Mouse (Mus musculus) CH12.LX (cell line): Measurements from ENCODE around the gene Anks3. TPM values are rescaled to one million over a fixed set of nuclear protein-coding genes. Genes with fewer than 3 reads are reported as not detected.

Experiments used
- DNase-seq: peaks from one replicate; pipeline ENCODE4 v3.0.0-alpha.2; 2013; ENCODE audit errors: extremely low read depth
- H3K27ac ChIP-seq: 2 replicates; pipeline ENCODE4 v1.5.1; 2012; ENCODE audit warnings: low read depth, mild to moderate bottlenecking, control low read depth, moderate library complexity; ENCODE audit not compliant: insufficient read depth
- H3K27me3 ChIP-seq: replicated peaks from 2 replicates; pipeline ENCODE3; 2012; ENCODE audit warnings: inconsistent platforms
- H3K36me3 ChIP-seq, 2 experiments: replicated peaks in 1 of 2; 2 replicates each; pipeline versions ENCODE3 to v1.6.1; 2012; ENCODE audit warnings: inconsistent platforms in 1 of 2, low read length in 1 of 2, mild to moderate bottlenecking in 1 of 2, mixed read lengths in 1 of 2, moderate library complexity in 1 of 2; ENCODE audit not compliant: control insufficient read depth in 1 of 2, insufficient read depth in 1 of 2
- H3K4me1 ChIP-seq, 2 experiments: 2 replicates each; pipeline ENCODE4 v1.6.1; 2012; ENCODE audit warnings: inconsistent platforms in 1 of 2, moderate library complexity in 1 of 2; ENCODE audit not compliant: insufficient read depth in 2 of 2, control insufficient read depth in 1 of 2
- H3K4me2 ChIP-seq: 2 replicates; pipeline ENCODE4 v1.6.1; 2012; ENCODE audit warnings: low read depth, mild to moderate bottlenecking, control low read depth; ENCODE audit not compliant: poor library complexity, insufficient read depth, severe bottlenecking
- H3K4me3 ChIP-seq, 3 experiments: fragments of 150-350 bp in 1 of 3; sonication (generic) in 1 of 3; replicated peaks in 1 of 3; 2 replicates each; pipeline versions ENCODE3 to v1.5.1; 2011 to 2012; ENCODE audit warnings: low read depth in 2 of 3, low read length in 2 of 3, mild to moderate bottlenecking in 2 of 3, moderate library complexity in 2 of 3, control low read depth in 1 of 3, improper control_type of control experiment in 1 of 3, inconsistent platforms in 1 of 3, mixed read lengths in 1 of 3; ENCODE audit not compliant: poor library complexity in 1 of 3
- H3K79me2 ChIP-seq: replicated peaks from 2 replicates; pipeline ENCODE4 v1.6.1; 2012; ENCODE audit warnings: mild to moderate bottlenecking, moderate library complexity; ENCODE audit not compliant: control insufficient read depth, poor library complexity, insufficient read depth, severe bottlenecking; ENCODE audit errors: extremely low read depth
- H3K9ac ChIP-seq: 2 replicates; pipeline ENCODE4 v1.6.1; 2012; ENCODE audit warnings: low read depth, mild to moderate bottlenecking, control low read depth, moderate library complexity; ENCODE audit not compliant: insufficient read depth
- H3K9me3 ChIP-seq: replicated peaks from 2 replicates; pipeline ENCODE3; 2012; ENCODE audit warnings: low read length, inconsistent platforms, mixed read lengths
- CHD1 ChIP-seq: IDR thresholded peaks from 2 replicates; pipeline ENCODE4 v1.6.1; 2012; ENCODE audit warnings: low read depth, low read length, improper control_type of control experiment, inconsistent platforms
- CTCF ChIP-seq, 2 experiments: IDR thresholded peaks in 1 of 2; conservative IDR thresholded peaks in 1 of 2; 2 replicates each; pipeline ENCODE4 v1.5.1; 2011 to 2012; ENCODE audit warnings: low read depth in 2 of 2, low read length in 2 of 2, improper control_type of control experiment in 1 of 2, inconsistent platforms in 1 of 2, mild to moderate bottlenecking in 1 of 2, moderate library complexity in 1 of 2
- E2F4 ChIP-seq: IDR thresholded peaks from 2 replicates; pipeline ENCODE4 v1.6.1; 2011; ENCODE audit warnings: low read depth, low read length, improper control_type of control experiment; ENCODE audit not compliant: insufficient replicate concordance
- ELF1 ChIP-seq: IDR thresholded peaks from 2 replicates; pipeline ENCODE4 v1.6.1; 2014; ENCODE audit warnings: low read depth, mild to moderate bottlenecking, inconsistent platforms, low read length, improper control_type of control experiment
- GABPA ChIP-seq: IDR thresholded peaks from 2 replicates; pipeline ENCODE4 v1.6.1; 2012; ENCODE audit warnings: low read depth, low read length, improper control_type of control experiment, inconsistent platforms; ENCODE audit not compliant: insufficient replicate concordance
- IRF4 ChIP-seq: IDR thresholded peaks from 2 replicates; pipeline ENCODE4 v1.6.1; 2014; ENCODE audit warnings: low read depth, mild to moderate bottlenecking, inconsistent platforms, low read length, improper control_type of control experiment
- JUN ChIP-seq: IDR thresholded peaks from 2 replicates; pipeline ENCODE4 v1.6.1; 2011; ENCODE audit warnings: low read depth, mild to moderate bottlenecking, low read length, improper control_type of control experiment, moderate library complexity; ENCODE audit not compliant: insufficient read depth
- JUND ChIP-seq: conservative IDR thresholded peaks from 2 replicates; pipeline ENCODE4 v1.6.1; 2011; ENCODE audit warnings: low read depth, low read length, improper control_type of control experiment
- KAT2A ChIP-seq: IDR thresholded peaks from 2 replicates; pipeline ENCODE4 v1.6.1; 2012; ENCODE audit warnings: low read length, improper control_type of control experiment, inconsistent platforms; ENCODE audit not compliant: insufficient replicate concordance
- MEF2A ChIP-seq: IDR thresholded peaks from 2 replicates; pipeline ENCODE4 v1.6.1; 2014; ENCODE audit warnings: low read depth, mild to moderate bottlenecking, inconsistent platforms, low read length, improper control_type of control experiment, borderline replicate concordance
- MYC ChIP-seq: IDR thresholded peaks from 2 replicates; pipeline ENCODE4 v1.6.1; 2011; ENCODE audit warnings: low read depth, mild to moderate bottlenecking, improper control_type of control experiment, low read length
- NRF1 ChIP-seq: IDR thresholded peaks from 2 replicates; pipeline ENCODE4 v1.6.1; 2014; ENCODE audit warnings: low read depth, mild to moderate bottlenecking, inconsistent platforms, low read length, improper control_type of control experiment, moderate library complexity
- PAX5 ChIP-seq: IDR thresholded peaks from 2 replicates; pipeline ENCODE4 v1.6.1; 2012; ENCODE audit warnings: low read length, inconsistent platforms, mixed read lengths
- POLR2A ChIP-seq: IDR thresholded peaks from 2 replicates; pipeline ENCODE4 v1.6.1; 2011; ENCODE audit warnings: low read depth, mild to moderate bottlenecking, improper control_type of control experiment, low read length
- POLR2AphosphoS2 ChIP-seq: IDR thresholded peaks from 2 replicates; pipeline ENCODE4 v1.6.1; 2011; ENCODE audit warnings: low read depth, low read length, improper control_type of control experiment
- RAD21 ChIP-seq: IDR thresholded peaks from 2 replicates; pipeline ENCODE4 v1.6.1; 2011; ENCODE audit warnings: low read depth, mild to moderate bottlenecking, low read length, improper control_type of control experiment, moderate library complexity
- RCOR1 ChIP-seq: conservative IDR thresholded peaks from 2 replicates; pipeline ENCODE4 v1.6.1; 2012; ENCODE audit warnings: low read depth, mild to moderate bottlenecking, inconsistent platforms, low read length, improper control_type of control experiment
- SMC3 ChIP-seq: IDR thresholded peaks from 2 replicates; pipeline ENCODE4 v1.6.1; 2011; ENCODE audit warnings: low read depth, low read length, improper control_type of control experiment
- TCF12 ChIP-seq: IDR thresholded peaks from 2 replicates; pipeline ENCODE4 v1.6.1; 2014; ENCODE audit warnings: low read depth, mild to moderate bottlenecking, inconsistent platforms, low read length, improper control_type of control experiment
- UBTF ChIP-seq: IDR thresholded peaks from 2 replicates; pipeline ENCODE4 v1.6.1; 2012; ENCODE audit warnings: low read depth, mild to moderate bottlenecking, inconsistent platforms, low read length, improper control_type of control experiment, moderate library complexity
- USF1 ChIP-seq: IDR thresholded peaks from 2 replicates; pipeline ENCODE4 v1.6.1; 2014; ENCODE audit warnings: low read depth, mild to moderate bottlenecking, inconsistent platforms, low read length, improper control_type of control experiment
- USF2 ChIP-seq: conservative IDR thresholded peaks from 2 replicates; pipeline ENCODE4 v1.6.1; 2011; ENCODE audit warnings: low read depth, low read length, improper control_type of control experiment
- ZC3H11A ChIP-seq: IDR thresholded peaks from 2 replicates; pipeline ENCODE4 v1.6.1; 2012; ENCODE audit warnings: low read depth, mild to moderate bottlenecking, inconsistent platforms, low read length, improper control_type of control experiment
- ZKSCAN1 ChIP-seq: IDR thresholded peaks from 2 replicates; pipeline ENCODE4 v1.6.1; 2012; ENCODE audit warnings: low read depth, inconsistent platforms, low read length, improper control_type of control experiment, borderline replicate concordance
- ZMIZ1 ChIP-seq: IDR thresholded peaks from 2 replicates; pipeline ENCODE4 v1.6.1; 2012; ENCODE audit warnings: low read depth, mild to moderate bottlenecking, inconsistent platforms, low read length, improper control_type of control experiment
- ZNF384 ChIP-seq: IDR thresholded peaks from 2 replicates; pipeline ENCODE4 v1.6.1; 2012; ENCODE audit warnings: low read depth, low read length, improper control_type of control experiment, inconsistent platforms
- dilution Hi-C: fragments of 300-500 bp; cut with MboI; formaldehyde crosslinking; loops from 2 replicates; pipeline ENCODE4 v1.14.3; 2020; ENCODE audit warnings: low sequenced_read_pairs; ENCODE audit not compliant: extremely low pct_unique_long_range_greater_than_20kb, extremely low pct_ligation_motif_present
- in situ Hi-C: fragments of 300-500 bp; cut with MboI; formaldehyde crosslinking; loops from 3 replicates; pipeline ENCODE4 v1.14.3; 2019; ENCODE audit warnings: low sequenced_read_pairs, low pct_ligation_motif_present, low pct_unique_long_range_greater_than_20kb, mixed read lengths
- polyA plus RNA-seq: library from polyadenylated mRNA; unstranded; fragments of >175 nt; gene quantifications from 2 replicates; pipeline ENCODE4 v1.2.1, GENCODE M21; 2012; ENCODE audit warnings: low read depth; ENCODE audit not compliant: insufficient read length
- total RNA-seq, 2 experiments: library from RNA; depleted of rRNA; stranded (reverse); fragments of 300-350 nt in 1 of 2; fragments of >200 nt in 1 of 2; gene quantifications; 2 replicates each; pipeline ENCODE4 v1.2.3; 2012 to 2014

Anks3 gene
- total and polyA plus RNA-seq, 3 experiments = 17.0 to 34.9 (median 24.4) TPM

DNA sequence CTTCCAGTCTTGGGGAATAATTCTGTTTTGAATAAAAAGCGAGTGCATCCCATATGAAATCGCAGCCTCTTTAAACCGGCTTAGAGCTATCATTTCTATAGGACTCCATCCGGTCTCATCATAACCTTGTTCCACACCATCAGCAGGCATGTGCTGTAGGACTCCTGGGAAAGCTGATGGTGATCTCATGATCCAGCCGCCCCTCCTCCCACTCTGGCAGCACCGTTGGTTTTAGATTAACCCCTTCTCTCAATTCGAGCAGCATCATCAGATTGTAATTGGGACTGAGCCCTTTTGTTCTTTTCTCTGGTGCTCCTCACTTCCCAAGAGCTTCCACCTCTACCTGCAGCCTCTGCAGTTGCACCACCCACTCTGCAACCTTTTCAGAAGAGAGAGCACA lies 62.8 kb downstream of the Anks3 start:
- H3K27ac ChIP-seq = no peak overlapping the region
- no peak overlapping the region for H3K4me2 ChIP-seq
- no peaks in the 10 kb centered on the region for H3K27me3 ChIP-seq
- DNase-seq = no peak
- TF ChIP-seq TCF12 (no peak), NRF1 (no peak), USF2 (no peak), ZC3H11A (no peak), ZNF384 (no peak), SMC3 (no peak), PAX5 (no peak), CHD1 (no peak), MYC (no peak), MEF2A (no peak), JUN (no peak), ZMIZ1 (no peak), RCOR1 (no peak), UBTF (no peak), POLR2A (no peak)
- H3K36me3 ChIP-seq = peaks cover 0 to 2% of the 10 kb centered on the region in 2 experiments
- no peaks in the 10 kb centered on the region for H3K79me2 ChIP-seq
- H3K4me3 ChIP-seq = no peak overlapping the region
- in situ Hi-C loops (no loop called here), dilution Hi-C loops (no loop called here)
- H3K4me1 ChIP-seq = peaks cover 8 to 22% of the 10 kb centered on the region in 2 experiments
- no peaks in the 10 kb centered on the region for H3K9me3 ChIP-seq
- no peak overlapping the region for H3K9ac ChIP-seq

GRCm38 (mm10) chr16:4899711-4900110 lies 64.3 kb downstream of the Anks3 start:
- dilution Hi-C loops (no loop called here), in situ Hi-C loops (no loop called here)
- Histone ChIP-seq H3K36me3 (peaks cover 0 to 2% of the 10 kb centered on the region in 2 experiments), H3K4me1 (peaks cover 8 to 22% of the 10 kb centered on the region in 2 experiments), H3K9me3 (no peaks in the 10 kb centered on the region), H3K79me2 (no peaks in the 10 kb centered on the region), H3K4me3 (no peak overlapping the region)
- DNase-seq = no peak
- no peak for TF ChIP-seq TCF12
- no peak for TF ChIP-seq JUN
- TF ChIP-seq RCOR1 = no peak
- TF ChIP-seq USF1 = no peak
- no peak for TF ChIP-seq KAT2A
- TF ChIP-seq ZKSCAN1 = no peak
- TF ChIP-seq ZC3H11A = no peak
- no peak for TF ChIP-seq UBTF
- TF ChIP-seq ELF1 = no peak
- no peak for TF ChIP-seq POLR2AphosphoS2
- TF ChIP-seq MEF2A = no peak
- no peak for TF ChIP-seq E2F4
- TF ChIP-seq SMC3 = no peak
- no peak for TF ChIP-seq JUND
- no peak for TF ChIP-seq GABPA
- no peak for TF ChIP-seq RAD21
- TF ChIP-seq IRF4 = no peak
- no peak for TF ChIP-seq CTCF (conservative IDR thresholded peaks at IDR 0.05 in 1 of 2, IDR thresholded peaks at IDR 0.05 in 1 of 2; ENCODE audit: low read depth in 2 of 2, low read length in 2 of 2)
- no peak for TF ChIP-seq MYC
- TF ChIP-seq, all 38 proteins: peak for 0
- Histone ChIP-seq H3K27ac (no peak overlapping the region), H3K9ac (no peak overlapping the region), H3K27me3 (no peaks in the 10 kb centered on the region), H3K4me2 (no peak overlapping the region)
